Mouse (Mus musculus): ENCODE results near the gene Ptpn6. TPM values are rescaled to one million over a fixed set of nuclear protein-coding genes. Genes with fewer than 3 reads are reported as not detected.

The Ptpn6 gene
- polyA plus RNA-seq, 1 experiment, result 281 TPM

DNA sequence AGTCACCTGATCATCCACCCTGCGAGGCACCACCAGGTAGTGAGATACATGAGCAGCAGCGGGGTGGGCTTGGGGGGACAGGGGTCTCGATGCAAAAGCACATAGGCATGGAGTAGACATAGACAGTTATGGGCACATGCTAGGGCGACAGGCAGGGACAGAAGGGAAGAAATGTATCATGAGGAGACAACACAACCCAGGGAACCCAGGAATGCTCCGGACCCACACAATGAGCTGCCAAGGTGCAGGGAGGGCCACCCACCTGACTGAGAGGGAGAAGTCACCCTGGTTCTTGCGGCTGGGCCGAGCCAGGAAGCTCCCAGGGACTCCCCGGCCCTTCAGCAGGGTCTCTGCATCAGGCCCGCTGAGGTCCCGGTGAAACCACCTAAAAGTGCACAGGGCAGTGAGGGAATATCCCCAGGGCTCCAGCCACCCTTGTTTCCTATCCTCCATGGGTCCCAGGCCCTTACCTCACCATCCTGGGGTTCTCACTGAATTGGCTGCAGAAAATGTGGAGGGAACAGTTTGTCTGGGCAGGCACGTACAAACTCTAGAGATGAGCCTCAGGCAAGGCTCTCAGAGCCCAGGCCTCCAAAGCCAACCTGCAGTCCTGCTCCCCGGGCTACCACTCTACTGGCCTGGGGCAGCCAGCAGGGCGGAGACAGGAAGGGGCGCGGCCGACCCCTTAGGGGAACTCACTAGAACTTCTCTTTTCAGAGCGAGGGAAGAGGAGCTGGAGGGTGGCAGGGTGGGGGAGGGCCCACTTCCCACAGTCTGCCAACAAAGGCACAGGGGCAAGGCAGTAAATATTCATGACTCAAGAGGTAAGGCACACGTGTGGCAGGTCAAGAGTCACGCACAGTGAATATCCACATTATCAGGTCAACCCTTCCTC is 5.8 kb downstream of the Ptpn6 start:
- peak overlapping the region; percentile 96 for H3K27ac ChIP-seq (ENCODE audit: insufficient read depth, low read length)

DNA sequence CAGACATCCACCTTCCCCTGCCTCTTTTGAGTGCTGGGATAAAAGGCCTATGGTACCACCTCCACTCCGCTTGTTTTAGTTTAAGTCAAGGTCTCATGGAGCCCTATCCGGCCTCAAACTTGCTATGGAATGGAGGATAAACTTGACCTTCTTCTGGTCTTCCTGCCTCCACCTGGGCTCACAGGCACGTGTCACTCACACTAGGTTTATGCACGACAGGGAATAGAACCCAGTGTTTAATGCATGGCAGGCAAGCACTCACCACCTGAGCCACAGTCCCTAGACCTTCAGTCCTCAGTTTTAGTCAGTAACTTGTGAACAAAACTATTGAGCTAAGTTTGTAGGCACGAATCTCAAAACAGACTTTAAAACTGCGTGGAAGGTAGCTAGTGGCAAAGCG is 7.5 kb downstream of the Ptpn6 start:
- Histone ChIP-seq H3K36me3 (ENCODE audit: control insufficient read depth, insufficient read depth, low read length) (peaks cover 41% of the 10 kb centered on the region), H3K4me3 (ENCODE audit: extremely low read depth, insufficient read depth, insufficient read length) (peak overlapping the region; percentile 89), H3K4me1 (ENCODE audit: control insufficient read depth, insufficient read depth, insufficient read length) (peaks cover 31% of the 10 kb centered on the region; the same call in 1 of the 2 replicates), H3K27ac (ENCODE audit: insufficient read depth, low read length) (peak overlapping the region; percentile 96), H3K27me3 (ENCODE audit: control insufficient read depth, insufficient read depth, low read length) (no peaks in the 10 kb centered on the region)
- WGBS, result 59% methylated on average over 7 of the region's 7 CpGs
- TF ChIP-seq CTCF (IDR thresholded peaks at IDR 0.05; ENCODE audit: extremely low read depth, insufficient read depth, insufficient read length, insufficient replicate concordance) (no peak), POLR2A (IDR thresholded peaks at IDR 0.05; ENCODE audit: low read depth, low read length) (no peak)
- DNase-seq (ENCODE audit: low read depth in 1 of 2, low spot score in 2 of 2), result no peak

More for the DNA sequence above, 5.8 kb downstream of the Ptpn6 start:
- peak in 1 of 2 experiments; percentile 93 for DNase-seq (ENCODE audit: low read depth in 1 of 2, low spot score in 2 of 2)
- H3K4me1 ChIP-seq (ENCODE audit: control insufficient read depth, insufficient read depth, insufficient read length), result peaks cover 31% of the 10 kb centered on the region; the same call in 1 of the 2 replicates
- H3K27me3 ChIP-seq (ENCODE audit: control insufficient read depth, insufficient read depth, low read length), result no peaks in the 10 kb centered on the region
- 5% methylated on average over 19 of the region's 19 CpGs for WGBS
- TF ChIP-seq POLR2A (IDR thresholded peaks at IDR 0.05; ENCODE audit: low read depth, low read length), result peak; percentile 92
- peak; percentile 9; the same call in 1 of the 2 replicates for TF ChIP-seq CTCF (IDR thresholded peaks at IDR 0.05; ENCODE audit: extremely low read depth, insufficient read depth, insufficient read length, insufficient replicate concordance)
- H3K4me3 ChIP-seq (ENCODE audit: extremely low read depth, insufficient read depth, insufficient read length), result peak overlapping the region; percentile 89
- peaks cover 28% of the 10 kb centered on the region for H3K36me3 ChIP-seq (ENCODE audit: control insufficient read depth, insufficient read depth, low read length)

DNA sequence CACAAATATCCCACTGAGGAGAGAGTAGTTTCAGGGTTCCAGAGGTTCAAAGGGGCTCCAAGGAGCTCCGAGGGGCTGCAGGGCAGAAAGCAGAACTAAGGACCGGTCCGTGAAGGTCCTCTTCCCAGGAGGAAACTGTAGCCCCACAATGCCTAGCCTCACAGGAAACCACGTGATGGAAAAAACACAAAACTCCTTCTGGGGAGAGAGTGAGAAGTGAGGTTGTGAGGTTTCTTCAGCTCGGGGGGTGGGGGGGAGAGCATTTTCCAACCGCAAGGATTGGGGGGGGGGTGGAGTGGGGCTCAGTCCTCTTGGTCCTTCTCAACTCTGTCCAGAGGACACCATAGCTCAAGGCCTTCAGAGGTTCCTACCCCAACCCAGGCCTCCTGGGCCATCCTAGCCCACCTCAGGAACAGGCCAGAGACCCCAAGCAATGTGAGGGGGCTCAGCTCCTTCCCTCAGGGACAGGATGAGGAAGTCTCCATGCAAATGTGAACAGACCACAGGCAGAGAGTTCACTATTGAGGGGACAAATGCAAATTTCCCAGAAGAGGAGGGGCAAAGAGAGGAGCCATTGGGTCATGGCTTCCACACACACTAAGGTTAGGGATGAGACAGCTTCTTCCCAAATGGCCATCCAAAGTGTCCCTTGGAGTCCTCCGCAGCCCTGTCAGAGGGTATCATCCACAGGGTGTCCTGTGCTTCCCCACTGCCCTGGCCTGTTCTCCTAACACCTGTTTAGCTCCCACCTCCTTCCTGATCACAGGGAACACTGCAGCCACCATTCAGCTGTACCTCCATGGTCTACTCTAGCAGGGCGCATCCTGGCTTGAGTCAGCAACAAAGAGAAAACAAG is 8.4 kb downstream of the Ptpn6 start:
- TF ChIP-seq CTCF (IDR thresholded peaks at IDR 0.05; ENCODE audit: extremely low read depth, insufficient read depth, insufficient read length, insufficient replicate concordance) (no peak), POLR2A (IDR thresholded peaks at IDR 0.05; ENCODE audit: low read depth, low read length) (no peak; the same call in 1 of the 2 replicates)
- peak; percentile 73 to 86 for DNase-seq (ENCODE audit: low read depth in 1 of 2, low spot score in 2 of 2)
- Histone ChIP-seq H3K27me3 (ENCODE audit: control insufficient read depth, insufficient read depth, low read length) (no peaks in the 10 kb centered on the region), H3K4me1 (ENCODE audit: control insufficient read depth, insufficient read depth, insufficient read length) (peaks cover 36% of the 10 kb centered on the region; the same call in 1 of the 2 replicates), H3K4me3 (ENCODE audit: extremely low read depth, insufficient read depth, insufficient read length) (peak overlapping the region; percentile 59), H3K27ac (ENCODE audit: insufficient read depth, low read length) (peak overlapping the region; percentile 96), H3K36me3 (ENCODE audit: control insufficient read depth, insufficient read depth, low read length) (peaks cover 49% of the 10 kb centered on the region)
- 20% methylated on average over 8 of the region's 8 CpGs for WGBS

DNA sequence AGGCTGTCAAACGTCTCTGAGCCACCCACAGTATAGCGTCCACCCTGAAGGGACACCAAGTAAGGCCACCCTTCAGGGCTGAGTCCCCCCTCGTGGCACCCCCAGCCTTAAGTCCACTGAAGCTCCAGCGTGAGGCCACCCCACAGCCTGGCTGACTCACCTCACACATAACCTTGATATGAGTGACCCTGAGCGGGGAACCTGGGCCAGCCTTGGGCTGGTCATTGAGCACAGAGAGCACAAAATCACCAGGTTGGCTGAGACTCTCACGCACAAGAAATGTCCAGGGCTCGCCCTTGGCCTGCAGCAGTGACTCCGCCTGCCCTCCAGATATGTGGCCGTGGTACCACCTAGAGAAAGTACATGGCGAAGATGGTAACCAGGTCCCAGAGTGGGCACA is 9.9 kb downstream of the Ptpn6 start:
- Histone ChIP-seq H3K36me3 (ENCODE audit: control insufficient read depth, insufficient read depth, low read length) (peaks cover 58% of the 10 kb centered on the region), H3K4me3 (ENCODE audit: extremely low read depth, insufficient read depth, insufficient read length) (no peak overlapping the region), H3K4me1 (ENCODE audit: control insufficient read depth, insufficient read depth, insufficient read length) (peaks cover 42% of the 10 kb centered on the region; the same call in 1 of the 2 replicates), H3K27me3 (ENCODE audit: control insufficient read depth, insufficient read depth, low read length) (no peaks in the 10 kb centered on the region), H3K27ac (ENCODE audit: insufficient read depth, low read length) (peak overlapping the region; percentile 64)
- 89% methylated on average over 10 of the region's 10 CpGs for WGBS
- DNase-seq (ENCODE audit: low read depth in 1 of 2, low spot score in 2 of 2), result no peak
- TF ChIP-seq CTCF (IDR thresholded peaks at IDR 0.05; ENCODE audit: extremely low read depth, insufficient read depth, insufficient read length, insufficient replicate concordance) (no peak), POLR2A (IDR thresholded peaks at IDR 0.05; ENCODE audit: low read depth, low read length) (no peak)

DNA sequence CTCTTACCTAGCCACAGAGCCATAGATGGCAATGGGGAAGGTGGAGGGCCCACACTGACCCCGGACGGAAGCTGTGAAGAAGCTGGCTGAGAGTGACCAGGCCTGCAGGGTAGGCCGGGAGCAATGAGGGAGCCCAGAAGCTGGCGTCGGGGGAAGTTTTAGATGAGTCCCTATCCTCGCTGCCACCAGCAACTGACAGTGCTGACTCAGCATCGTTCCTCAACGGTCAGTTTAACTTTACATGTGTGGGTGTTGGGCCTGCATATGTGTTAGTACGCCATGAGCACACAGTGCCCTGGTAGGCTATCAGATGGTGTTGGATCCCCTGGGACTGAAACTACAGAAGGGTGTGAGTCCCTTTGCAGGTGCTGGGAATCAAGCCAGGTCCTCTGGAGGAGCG is 14.0 kb downstream of the Ptpn6 start:
- peak in 1 of 2 experiments; percentile 15 for DNase-seq (ENCODE audit: low read depth in 1 of 2, low spot score in 2 of 2)
- TF ChIP-seq CTCF (IDR thresholded peaks at IDR 0.05; ENCODE audit: extremely low read depth, insufficient read depth, insufficient read length, insufficient replicate concordance) (no peak), POLR2A (IDR thresholded peaks at IDR 0.05; ENCODE audit: low read depth, low read length) (no peak)
- Histone ChIP-seq H3K4me3 (ENCODE audit: extremely low read depth, insufficient read depth, insufficient read length) (no peak overlapping the region), H3K27ac (ENCODE audit: insufficient read depth, low read length) (peak overlapping the region; percentile 90), H3K4me1 (ENCODE audit: control insufficient read depth, insufficient read depth, insufficient read length) (peaks cover 57% of the 10 kb centered on the region; the same call in 1 of the 2 replicates), H3K36me3 (ENCODE audit: control insufficient read depth, insufficient read depth, low read length) (peaks cover 60% of the 10 kb centered on the region), H3K27me3 (ENCODE audit: control insufficient read depth, insufficient read depth, low read length) (no peaks in the 10 kb centered on the region)
- WGBS, result 68% methylated on average over 10 of the region's 10 CpGs

- Histone ChIP-seq H3K36me3 (ENCODE audit: control insufficient read depth, insufficient read depth, low read length) (peaks cover 53% of the 10 kb centered on the region), H3K4me3 (ENCODE audit: extremely low read depth, insufficient read depth, insufficient read length) (peak overlapping the region; percentile 48), H3K4me1 (ENCODE audit: control insufficient read depth, insufficient read depth, insufficient read length) (peaks cover 54% of the 10 kb centered on the region; the same call in 1 of the 2 replicates), H3K27ac (ENCODE audit: insufficient read depth, low read length) (peak overlapping the region; percentile 90), H3K27me3 (ENCODE audit: control insufficient read depth, insufficient read depth, low read length) (no peaks in the 10 kb centered on the region)
- no peak for TF ChIP-seq POLR2A (IDR thresholded peaks at IDR 0.05; ENCODE audit: low read depth, low read length)
- TF ChIP-seq CTCF (IDR thresholded peaks at IDR 0.05; ENCODE audit: extremely low read depth, insufficient read depth, insufficient read length, insufficient replicate concordance), result no peak
- WGBS, result 11% methylated on average over 8 of the region's 8 CpGs
- DNase-seq (ENCODE audit: low read depth in 1 of 2, low spot score in 2 of 2), result peak in 1 of 2 experiments; percentile 63
Measured at GRCm38 (mm10) chr6:124723541-124723940, 15.0 kb downstream of the Ptpn6 start.

All from spleen, adult 2 months (tissue).